Mouse (Mus musculus) midbrain, embryonic 11.5 days (tissue): ENCODE data around the gene Th. TPM values are rescaled to one million over a fixed set of nuclear protein-coding genes. Genes with fewer than 3 reads are reported as not detected.

Experiments
- ATAC-seq: fragments of 200-750 bp; cut with Nextera tagmentation; 2 replicates; pipeline ENCODE4 v1.8.0; 2017; ENCODE audit warnings: moderate TSS enrichment, moderate library complexity; ENCODE audit not compliant: low FRiP score
- DNase-seq: peaks from one replicate; pipeline ENCODE4 v3.0.0; 2015; ENCODE audit warnings: low spot score; ENCODE audit errors: missing footprints
- H3K27ac ChIP-seq: fragments of 300-500 bp; sonication (generic); 2 replicates; pipeline ENCODE4 v1.5.1; 2014; ENCODE audit warnings: low read depth, low read length
- H3K27me3 ChIP-seq: fragments of 300-500 bp; sonication (generic); 2 replicates; pipeline ENCODE4 v1.6.1; 2014; ENCODE audit warnings: mild to moderate bottlenecking, low read length, moderate library complexity, mixed read lengths; ENCODE audit not compliant: control insufficient read depth, insufficient read depth
- H3K36me3 ChIP-seq: fragments of 300-500 bp; sonication (generic); 2 replicates; pipeline ENCODE4 v1.6.1; 2014; ENCODE audit warnings: mild to moderate bottlenecking, low read length, moderate library complexity, mixed read lengths; ENCODE audit not compliant: control insufficient read depth, insufficient read depth
- H3K4me1 ChIP-seq: fragments of 300-500 bp; sonication (generic); 2 replicates; pipeline ENCODE4 v1.6.1; 2014; ENCODE audit warnings: low read length; ENCODE audit not compliant: control insufficient read depth, insufficient read depth
- H3K4me2 ChIP-seq: fragments of 300-500 bp; sonication (generic); 2 replicates; pipeline ENCODE4 v1.6.1; 2014; ENCODE audit warnings: mild to moderate bottlenecking, moderate library complexity
- H3K4me3 ChIP-seq: fragments of 300-500 bp; sonication (generic); 2 replicates; pipeline ENCODE4 v1.5.1; 2014; ENCODE audit warnings: low read depth, low read length
- H3K9ac ChIP-seq: fragments of 300-500 bp; sonication (generic); 2 replicates; pipeline ENCODE4 v1.6.1; 2014; ENCODE audit warnings: low read length
- H3K9me3 ChIP-seq: fragments of 300-500 bp; sonication (generic); 2 replicates; pipeline ENCODE4 v1.6.1; 2016; ENCODE audit warnings: low read length; ENCODE audit not compliant: control insufficient read depth
- WGBS: fragments of 180-500 bp; shearing (Covaris S2); extraction: QIAGEN DNeasy Blood & Tissue Kit; methylation state at CpG from one replicate; pipeline ENCODE4 v1.1.7; 2014; 5-methylcytosine and 5-hydroxymethylcytosine counted together
- polyA plus RNA-seq: library from polyadenylated mRNA; unstranded; fragments of >200 nt; fragmentation: Nextera tagmentation; extraction: Ambion mirVana; gene quantifications from 2 replicates; pipeline ENCODE4 v1.2.1, GENCODE M21; 2014

Gene Th
- polyA plus RNA-seq, 1 experiment from 2014 or later, result 11.7 TPM

GRCm38 (mm10) chr7:142895223-142895840 is 35.6 kb downstream of the Th start:
- Histone ChIP-seq H3K27ac (no peak overlapping the region), H3K9me3 (no peaks in the 10 kb centered on the region), H3K9ac (no peak overlapping the region), H3K4me1 (no peaks in the 10 kb centered on the region), H3K36me3 (no peaks in the 10 kb centered on the region), H3K4me3 (no peak overlapping the region), H3K27me3 (no peaks in the 10 kb centered on the region; the same call in 1 of the 2 replicates), H3K4me2 (no peak overlapping the region)
- no peak for DNase-seq
- WGBS, result 84% methylated on average over 18 of the region's 18 CpGs
- ATAC-seq, result peak; percentile 43; the same call in 1 of the 2 replicates

- 8% methylated on average over 3 of the region's 3 CpGs for WGBS
Observed at GRCm38 (mm10) chr7:142894669-142895068, 36.3 kb downstream of the Th start.

GRCm38 (mm10) chr7:142893721-142894639 is 36.9 kb downstream of the Th start:
- no peak overlapping the region for H3K27ac ChIP-seq

More at GRCm38 (mm10) chr7:142894669-142895068, 36.3 kb downstream of the Th start:
- H3K4me2 ChIP-seq, result no peak overlapping the region
- H3K27ac ChIP-seq, result no peak overlapping the region
- H3K4me3 ChIP-seq, result no peak overlapping the region
- no peaks in the 10 kb centered on the region; the same call in 1 of the 2 replicates for H3K27me3 ChIP-seq
- H3K4me1 ChIP-seq, result no peaks in the 10 kb centered on the region
- H3K9me3 ChIP-seq, result no peaks in the 10 kb centered on the region
- ATAC-seq (peak; percentile 49; the same call in 1 of the 2 replicates), DNase-seq (peak; percentile 100)
- H3K36me3 ChIP-seq, result no peaks in the 10 kb centered on the region
- H3K9ac ChIP-seq, result no peak overlapping the region

GRCm38 (mm10) chr7:142893296-142893695 is 37.6 kb downstream of the Th start:
- H3K9me3 ChIP-seq, result no peaks in the 10 kb centered on the region
- H3K4me3 ChIP-seq, result no peak overlapping the region
- no peak overlapping the region for H3K27ac ChIP-seq
- H3K27me3 ChIP-seq, result no peaks in the 10 kb centered on the region; the same call in 1 of the 2 replicates
- WGBS, result 83% methylated on average over 6 of the region's 6 CpGs
- H3K9ac ChIP-seq, result no peak overlapping the region
- no peaks in the 10 kb centered on the region for H3K4me1 ChIP-seq
- no peak for DNase-seq
- H3K4me2 ChIP-seq, result no peak overlapping the region
- H3K36me3 ChIP-seq, result no peaks in the 10 kb centered on the region
- no peak for ATAC-seq

More at GRCm38 (mm10) chr7:142893721-142894639, 36.9 kb downstream of the Th start:
- H3K9ac ChIP-seq, result no peak overlapping the region
- H3K4me1 ChIP-seq, result no peaks in the 10 kb centered on the region
- WGBS, result 63% methylated on average over 12 of the region's 12 CpGs
- ATAC-seq (peak; percentile 33; the same call in 1 of the 2 replicates), DNase-seq (no peak)
- no peaks in the 10 kb centered on the region; the same call in 1 of the 2 replicates for H3K27me3 ChIP-seq
- no peaks in the 10 kb centered on the region for H3K36me3 ChIP-seq
- no peak overlapping the region for H3K4me2 ChIP-seq
- H3K9me3 ChIP-seq, result no peaks in the 10 kb centered on the region
- no peak overlapping the region for H3K4me3 ChIP-seq

GRCm38 (mm10) chr7:142869419-142870163 is 61.3 kb downstream of the Th start:
- H3K9ac ChIP-seq, result no peak overlapping the region
- no peaks in the 10 kb centered on the region for H3K36me3 ChIP-seq
- no peak overlapping the region for H3K27ac ChIP-seq
- 0 out of 2 replicates have a peak, but pooled peaks cover 2% of the 10 kb centered on the region for H3K4me1 ChIP-seq
- no peaks in the 10 kb centered on the region for H3K27me3 ChIP-seq
- ATAC-seq (no peak), DNase-seq (no peak)
- H3K9me3 ChIP-seq, result no peaks in the 10 kb centered on the region
- H3K4me2 ChIP-seq, result no peak overlapping the region
- WGBS, result 4% methylated on average over 4 of the region's 4 CpGs
- no peak overlapping the region for H3K4me3 ChIP-seq

GRCm38 (mm10) chr7:142850681-142851080 is 80.2 kb downstream of the Th start:
- 20% methylated on average over 6 of the region's 6 CpGs for WGBS
- Histone ChIP-seq H3K4me3 (no peak overlapping the region), H3K4me2 (no peak overlapping the region), H3K9ac (no peak overlapping the region), H3K4me1 (no peaks in the 10 kb centered on the region), H3K36me3 (no peaks in the 10 kb centered on the region), H3K27ac (no peak overlapping the region), H3K9me3 (no peaks in the 10 kb centered on the region), H3K27me3 (no peaks in the 10 kb centered on the region)
- ATAC-seq, result no peak
- DNase-seq, result peak; percentile 93

Other genes with a start within 250 kb of the Th start
- not detected in 2 replicates for gene Ins2, start 187.7 kb downstream of the Th start, polyA plus RNA-seq
- 0.38 and 0.65 TPM in 2 replicates for gene Ascl2, start 38.1 kb upstream of the Th start, polyA plus RNA-seq
- 5.0 and 6.2 TPM in 2 replicates for gene Tspan32, start 73.9 kb upstream of the Th start, polyA plus RNA-seq
- 256 and 276 TPM in 2 replicates for gene Cd81, start 121.6 kb upstream of the Th start, polyA plus RNA-seq
- gene Tssc4, start 138.1 kb upstream of the Th start, polyA plus RNA-seq, result 61.1 and 63.8 TPM in 2 replicates
- gene Trpm5, start 163.5 kb upstream of the Th start, polyA plus RNA-seq, result 0.57 and 0.70 TPM in 2 replicates
- 1.1 and 1.6 TPM in 2 replicates for gene Kcnq1, start 175.2 kb upstream of the Th start, polyA plus RNA-seq